Mouse (Mus musculus) lung, embryonic 14.5 days (tissue): ENCODE measurements around the gene Fosb. TPM values are rescaled to one million over a fixed set of nuclear protein-coding genes. Genes with fewer than 3 reads are reported as not detected.
A peak's percentile ranks its signal among the peaks of the same experiment; 100 is the strongest.

Source experiments
- ATAC-seq: fragments of 200-750 bp; cut with Nextera tagmentation; 2 replicates; pipeline ENCODE4 v1.8.0; 2017; ENCODE audit warnings: mild to moderate bottlenecking, moderate TSS enrichment, moderate library complexity; ENCODE audit not compliant: insufficient read depth
- DNase-seq: peaks from one replicate; pipeline ENCODE4 v3.0.0-alpha.2; 2015
- H3K27ac ChIP-seq: fragments of 300-500 bp; sonication (generic); 2 replicates; pipeline ENCODE4 v1.5.1; 2014; ENCODE audit warnings: low read depth, mild to moderate bottlenecking, moderate library complexity
- H3K27me3 ChIP-seq: fragments of 300-500 bp; sonication (generic); 2 replicates; pipeline ENCODE4 v1.6.1; 2014; ENCODE audit warnings: low read length, control low read depth; ENCODE audit not compliant: insufficient read depth
- H3K36me3 ChIP-seq: fragments of 300-500 bp; sonication (generic); 2 replicates; pipeline ENCODE4 v1.6.1; 2014; ENCODE audit warnings: control low read depth; ENCODE audit not compliant: insufficient read depth
- H3K4me1 ChIP-seq: fragments of 300-500 bp; sonication (generic); 2 replicates; pipeline ENCODE4 v1.6.1; 2014; ENCODE audit warnings: antibody characterized with exemption, control low read depth; ENCODE audit not compliant: insufficient read depth
- H3K4me2 ChIP-seq: fragments of 300-500 bp; sonication (generic); 2 replicates; pipeline ENCODE4 v1.6.1; 2014; ENCODE audit warnings: mild to moderate bottlenecking
- H3K4me3 ChIP-seq: fragments of 300-500 bp; sonication (generic); 2 replicates; pipeline ENCODE4 v1.5.1; 2014; ENCODE audit warnings: low read depth, low read length
- H3K9ac ChIP-seq: fragments of 300-500 bp; sonication (generic); 2 replicates; pipeline ENCODE4 v1.6.1; 2014
- H3K9me3 ChIP-seq: fragments of 300-500 bp; sonication (generic); 2 replicates; pipeline ENCODE4 v1.6.1; 2016; ENCODE audit warnings: low read depth, low read length, control low read depth
- CTCF ChIP-seq: IDR thresholded peaks from 2 replicates; pipeline ENCODE4 v1.5.1; 2016; ENCODE audit warnings: antibody characterized with exemption, low read depth
- WGBS: fragments of 180-500 bp; shearing (Covaris S2); extraction: QIAGEN DNeasy Blood & Tissue Kit; methylation state at CpG from one replicate; pipeline ENCODE4 v1.1.7; 2014; 5-methylcytosine and 5-hydroxymethylcytosine counted together
- polyA plus RNA-seq: library from polyadenylated mRNA; unstranded; fragments of >200 nt; fragmentation: Nextera tagmentation; extraction: Ambion mirVana; gene quantifications from 2 replicates; pipeline ENCODE4 v1.2.1, GENCODE M21; 2014

Fosb gene
- polyA plus RNA-seq, 1 experiment from 2014 or later, result not detected

DNA sequence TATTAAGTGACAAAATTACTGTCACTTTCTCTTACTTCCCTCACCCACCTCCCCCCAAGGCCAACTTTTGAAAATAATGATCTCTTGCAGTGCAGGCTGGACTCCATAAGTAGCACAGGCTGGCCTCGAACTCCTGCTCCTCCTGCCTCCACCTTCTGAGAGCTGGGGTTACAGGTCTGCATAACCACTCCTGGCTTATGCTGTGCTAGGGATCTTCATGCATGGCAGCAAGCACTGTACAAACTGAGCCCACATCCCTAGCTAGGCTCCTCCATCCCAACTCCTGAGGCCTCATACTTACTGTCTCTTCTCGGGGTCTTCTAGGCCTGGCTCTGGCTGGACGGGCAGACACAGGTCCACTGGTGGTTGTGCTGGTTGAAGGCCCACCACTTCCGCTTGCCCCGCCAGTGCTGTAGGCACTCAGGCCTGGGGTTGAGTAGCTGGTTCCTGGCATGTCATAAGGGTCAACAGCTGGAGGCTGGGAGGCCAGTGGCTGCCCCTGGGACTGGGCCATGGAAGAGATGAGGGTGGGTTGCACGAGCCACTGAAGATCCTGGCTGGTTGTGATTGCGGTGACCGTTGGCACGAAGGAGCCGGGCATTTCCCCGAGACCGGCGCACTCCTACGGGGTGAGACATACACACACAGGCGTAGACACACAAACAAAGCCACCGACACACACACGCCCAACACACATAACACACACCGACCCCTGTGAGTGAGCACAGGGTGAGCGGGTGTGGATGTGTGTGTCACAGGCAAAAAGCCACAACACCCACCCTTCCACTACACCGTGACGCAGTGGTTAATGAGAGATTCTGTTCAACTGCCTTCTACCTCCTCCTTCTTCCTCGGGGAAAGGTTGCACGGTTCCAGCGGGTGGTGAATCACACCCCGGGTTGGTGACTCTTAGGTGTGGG is 2.8 kb downstream of the Fosb start:
- no peak for DNase-seq
- peak overlapping the region; percentile 100; the same call in 1 of the 2 replicates for H3K4me2 ChIP-seq
- no peaks in the 10 kb centered on the region for H3K36me3 ChIP-seq
- WGBS, result 66% methylated on average over 25 of the region's 25 CpGs
- no peaks in the 10 kb centered on the region for H3K4me1 ChIP-seq
- no peak overlapping the region; the same call in 1 of the 2 replicates for H3K4me3 ChIP-seq
- H3K27me3 ChIP-seq, result peaks cover 54% of the 10 kb centered on the region
- H3K27ac ChIP-seq, result no peak overlapping the region
- H3K9me3 ChIP-seq, result no peaks in the 10 kb centered on the region
- TF ChIP-seq CTCF, result no peak
- ATAC-seq, result no peak
- H3K9ac ChIP-seq, result no peak overlapping the region

DNA sequence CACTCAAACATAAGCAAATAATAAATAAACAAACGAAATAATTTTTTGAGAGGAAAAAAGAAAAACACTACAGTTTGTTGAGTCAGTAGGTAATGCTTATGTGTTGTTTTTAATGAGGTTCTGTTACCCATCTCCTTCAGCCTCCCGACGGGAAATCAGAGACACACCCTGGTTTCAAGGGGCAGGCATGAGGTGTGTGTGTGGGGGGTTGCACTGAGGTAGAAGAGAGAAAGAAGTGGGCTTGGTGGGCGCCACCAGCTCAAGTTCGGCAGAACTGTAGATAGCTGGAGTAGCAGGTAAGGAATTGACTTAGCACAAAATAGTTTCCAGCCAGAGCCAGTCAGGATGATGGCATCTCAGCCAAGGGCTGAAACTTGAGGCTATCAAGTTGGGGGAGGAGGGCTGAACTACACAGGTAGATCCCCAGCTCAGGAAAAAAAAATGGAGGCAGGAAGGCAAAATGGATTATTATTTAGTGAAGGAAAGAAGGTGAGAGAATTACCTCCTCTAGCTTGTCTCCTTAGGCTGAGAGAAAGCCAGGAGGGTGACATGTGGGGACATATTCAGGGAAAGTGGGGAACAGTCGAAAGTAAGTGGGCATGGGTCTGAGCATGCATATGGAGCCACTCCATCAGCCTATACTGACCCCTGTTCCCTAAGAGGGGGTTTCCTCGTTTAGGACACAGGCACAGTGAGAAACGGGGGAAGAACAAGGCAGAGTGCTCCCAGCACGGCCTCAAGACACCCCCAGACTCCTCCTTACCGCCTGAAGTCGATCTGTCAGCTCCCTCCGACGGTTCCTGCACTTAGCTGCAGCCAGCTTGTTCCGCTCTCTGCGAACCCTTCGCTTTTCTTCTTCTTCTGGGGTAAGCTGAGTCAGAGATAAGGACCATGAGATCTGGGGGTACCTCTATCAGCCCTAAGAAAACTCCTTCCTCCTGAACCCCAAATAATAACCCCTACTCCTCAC is 3.8 kb downstream of the Fosb start:
- no peaks in the 10 kb centered on the region for H3K4me1 ChIP-seq
- ATAC-seq (no peak), DNase-seq (no peak)
- peaks cover 58% of the 10 kb centered on the region for H3K27me3 ChIP-seq
- 49% methylated on average over 16 of the region's 16 CpGs for WGBS
- no peaks in the 10 kb centered on the region for H3K9me3 ChIP-seq
- no peak overlapping the region for H3K4me3 ChIP-seq
- H3K36me3 ChIP-seq, result no peaks in the 10 kb centered on the region
- no peak overlapping the region for H3K4me2 ChIP-seq
- H3K9ac ChIP-seq, result no peak overlapping the region
- TF ChIP-seq CTCF, result no peak
- H3K27ac ChIP-seq, result no peak overlapping the region

GRCm38 (mm10) chr7:19305413-19305735 is 4.5 kb downstream of the Fosb start:
- H3K36me3 ChIP-seq, result no peaks in the 10 kb centered on the region
- H3K9me3 ChIP-seq, result no peaks in the 10 kb centered on the region
- no peak overlapping the region for H3K27ac ChIP-seq
- no peak for TF ChIP-seq CTCF
- ATAC-seq, result no peak
- peak overlapping the region; percentile 58 for H3K4me2 ChIP-seq
- H3K4me3 ChIP-seq, result peak overlapping the region; percentile 31; the same call in 1 of the 2 replicates
- 9% methylated on average over 6 of the region's 6 CpGs for WGBS
- H3K4me1 ChIP-seq, result no peaks in the 10 kb centered on the region
- peaks cover 58% of the 10 kb centered on the region for H3K27me3 ChIP-seq
- no peak for DNase-seq
- H3K9ac ChIP-seq, result no peak overlapping the region

- no peak overlapping the region for H3K27ac ChIP-seq
- no peak for ATAC-seq
- H3K36me3 ChIP-seq, result no peaks in the 10 kb centered on the region
- no peaks in the 10 kb centered on the region for H3K4me1 ChIP-seq
- no peak for TF ChIP-seq CTCF
- H3K4me2 ChIP-seq, result peak overlapping the region; percentile 58
- H3K4me3 ChIP-seq, result peak overlapping the region; percentile 31
- H3K27me3 ChIP-seq, result peaks cover 58% of the 10 kb centered on the region
- WGBS, result 2% methylated on average over 48 of the region's 48 CpGs
- no peaks in the 10 kb centered on the region for H3K9me3 ChIP-seq
- no peak for DNase-seq
- no peak overlapping the region for H3K9ac ChIP-seq
Measured at GRCm38 (mm10) chr7:19304501-19305412, 5.1 kb downstream of the Fosb start.

GRCm38 (mm10) chr7:19303770-19304169 is 6.1 kb downstream of the Fosb start:
- Histone ChIP-seq H3K36me3 (no peaks in the 10 kb centered on the region), H3K9me3 (no peaks in the 10 kb centered on the region), H3K9ac (0 out of 2 replicates have a peak overlapping the region, but pooled peaks have one; percentile 10), H3K27me3 (peaks cover 58% of the 10 kb centered on the region), H3K4me2 (peak overlapping the region; percentile 58), H3K4me1 (no peaks in the 10 kb centered on the region), H3K4me3 (peak overlapping the region; percentile 31), H3K27ac (no peak overlapping the region)
- ATAC-seq (no peak), DNase-seq (peak; percentile 86)
- WGBS, result 2% methylated on average over 16 of the region's 16 CpGs
- TF ChIP-seq CTCF, result peak; percentile 88

- DNase-seq (no peak), ATAC-seq (no peak)
- H3K36me3 ChIP-seq, result no peaks in the 10 kb centered on the region
- H3K4me1 ChIP-seq, result no peaks in the 10 kb centered on the region
- no peak overlapping the region for H3K4me2 ChIP-seq
- no peaks in the 10 kb centered on the region for H3K9me3 ChIP-seq
- TF ChIP-seq CTCF, result no peak
- H3K27ac ChIP-seq, result no peak overlapping the region
- 78% methylated on average over 12 of the region's 12 CpGs for WGBS
- no peak overlapping the region for H3K4me3 ChIP-seq
- H3K9ac ChIP-seq, result no peak overlapping the region
- peaks cover 58% of the 10 kb centered on the region for H3K27me3 ChIP-seq
Measured at GRCm38 (mm10) chr7:19303046-19303305, 6.9 kb downstream of the Fosb start.
